Mouse (Mus musculus) lung, adult 2 months (tissue): ENCODE data around the gene Neu1.

Experiments
- CTCF ChIP-seq: fragments of 200-500 bp; IDR thresholded peaks from 2 replicates; pipeline ENCODE4 v1.5.1; 2011; ENCODE audit warnings: mild to moderate bottlenecking, low read length, control low read depth; ENCODE audit not compliant: insufficient read depth
- POLR2A ChIP-seq: fragments of 200-500 bp; IDR thresholded peaks from 2 replicates; pipeline ENCODE4 v1.6.1; 2011; ENCODE audit warnings: low read depth, mild to moderate bottlenecking, control low read depth, low read length, borderline replicate concordance; ENCODE audit errors: extremely low read depth

GRCm38 (mm10) chr17:34910982-34911381 is 20.1 kb upstream of the Neu1 start:
- TF ChIP-seq CTCF: no peak
- TF ChIP-seq POLR2A: no peak
